Mouse (Mus musculus) liver, embryonic 13.5 days (tissue): ENCODE measurements around the gene Cenps. TPM values are rescaled to one million over a fixed set of nuclear protein-coding genes. Genes with fewer than 3 reads are reported as not detected.
"Not testable (repeated sequence)": the region's sequence is repeated elsewhere in the genome, so short reads cannot be mapped to it uniquely, and the experiment has no call there.

Experiments
- ATAC-seq: fragments of 200-750 bp; cut with Nextera tagmentation; 2 replicates; pipeline ENCODE4 v1.8.0; 2017; ENCODE audit warnings: low read depth, mild to moderate bottlenecking, moderate number of reproducible peaks, moderate library complexity
- DNase-seq: peaks from one replicate; pipeline ENCODE4 v3.0.0; 2022
- H3K27ac ChIP-seq: fragments of 300-500 bp; sonication (generic); 2 replicates; pipeline ENCODE4 v1.5.1; 2015; ENCODE audit warnings: moderate library complexity, mild to moderate bottlenecking, inconsistent platforms
- H3K27me3 ChIP-seq: fragments of 300-500 bp; sonication (generic); 2 replicates; pipeline ENCODE4 v1.6.1; 2015; ENCODE audit warnings: mild to moderate bottlenecking, inconsistent platforms
- H3K36me3 ChIP-seq: fragments of 300-500 bp; sonication (generic); 2 replicates; pipeline ENCODE4 v1.6.1; 2015; ENCODE audit warnings: mild to moderate bottlenecking, inconsistent platforms
- H3K4me1 ChIP-seq: fragments of 300-500 bp; sonication (generic); replicated peaks from 2 replicates; pipeline ENCODE4 v1.6.1; 2015; ENCODE audit warnings: inconsistent platforms
- H3K4me2 ChIP-seq: fragments of 300-500 bp; sonication (generic); 2 replicates; pipeline ENCODE4 v1.6.1; 2015; ENCODE audit warnings: inconsistent platforms, mild to moderate bottlenecking, moderate library complexity
- H3K4me3 ChIP-seq: fragments of 300-500 bp; sonication (generic); replicated peaks from 2 replicates; pipeline ENCODE4 v1.5.1; 2015; ENCODE audit warnings: mild to moderate bottlenecking, inconsistent platforms
- H3K9ac ChIP-seq: fragments of 300-500 bp; sonication (generic); 2 replicates; pipeline ENCODE4 v1.6.1; 2015; ENCODE audit warnings: mild to moderate bottlenecking, inconsistent platforms
- H3K9me3 ChIP-seq: fragments of 300-500 bp; sonication (generic); replicated peaks from 2 replicates; pipeline ENCODE4 v1.6.1; 2016; ENCODE audit warnings: inconsistent platforms
- WGBS: fragments of 180-500 bp; shearing (Covaris S2); methylation state at CpG from one replicate; pipeline ENCODE4 v1.1.7; 2015; ENCODE audit not compliant: insufficient replicate concordance; 5-methylcytosine and 5-hydroxymethylcytosine counted together
- polyA plus RNA-seq: library from polyadenylated mRNA; unstranded; fragments of >200 nt; fragmentation: Nextera tagmentation; extraction: Ambion mirVana; gene quantifications from 2 replicates; pipeline ENCODE4 v1.2.1, GENCODE M21; 2015

Gene Cenps
- polyA plus RNA-seq, 1 experiment from 2014 or later = 20.7 TPM

- Histone ChIP-seq H3K27ac (peak overlapping the region; percentile 81; the same call in 1 of the 2 replicates), H3K9me3 (no peaks in the 10 kb centered on the region), H3K4me1 (peaks cover 21% of the 10 kb centered on the region), H3K36me3 (peaks cover 6% of the 10 kb centered on the region), H3K9ac (peak overlapping the region; percentile 81), H3K4me2 (peak overlapping the region; percentile 89), H3K27me3 (no peaks in the 10 kb centered on the region), H3K4me3 (peak overlapping the region; percentile 73)
- ATAC-seq (no peak), DNase-seq (no peak)
- 71% methylated on average over 18 of the region's 18 CpGs for WGBS
Measured at GRCm38 (mm10) chr4:149136116-149136850, 1.1 kb downstream of the Cenps start.

- Histone ChIP-seq H3K9me3 (no peaks in the 10 kb centered on the region), H3K4me2 (no peak overlapping the region), H3K4me1 (peaks cover 21% of the 10 kb centered on the region), H3K4me3 (no peak overlapping the region), H3K36me3 (peaks cover 20% of the 10 kb centered on the region), H3K9ac (no peak overlapping the region), H3K27ac (peak overlapping the region; percentile 41; the same call in 1 of the 2 replicates), H3K27me3 (no peaks in the 10 kb centered on the region)
- ATAC-seq = no peak
- WGBS = 78% methylated on average over 5 of the region's 5 CpGs
- no peak for DNase-seq
Measured at GRCm38 (mm10) chr4:149133395-149133794, 4.0 kb downstream of the Cenps start.

- WGBS = 77% methylated on average over 21 of the region's 21 CpGs
- no peak overlapping the region for H3K9ac ChIP-seq
- peaks cover 26% of the 10 kb centered on the region for H3K4me1 ChIP-seq
- H3K4me3 ChIP-seq = no peak overlapping the region
- no peak overlapping the region for H3K4me2 ChIP-seq
- H3K27me3 ChIP-seq = no peaks in the 10 kb centered on the region
- no peaks in the 10 kb centered on the region for H3K9me3 ChIP-seq
- DNase-seq (no peak), ATAC-seq (peak; percentile 11; the same call in 1 of the 2 replicates)
- peaks cover 27% of the 10 kb centered on the region for H3K36me3 ChIP-seq
- H3K27ac ChIP-seq = peak overlapping the region; percentile 41
Measured at GRCm38 (mm10) chr4:149131789-149132565, 5.5 kb downstream of the Cenps start.

GRCm38 (mm10) chr4:149131021-149131752, 6.2 kb downstream of the Cenps start:
- Histone ChIP-seq H3K9ac (no peak overlapping the region), H3K27me3 (no peaks in the 10 kb centered on the region), H3K4me1 (peaks cover 21% of the 10 kb centered on the region), H3K9me3 (no peaks in the 10 kb centered on the region), H3K4me2 (no peak overlapping the region), H3K27ac (no peak overlapping the region), H3K36me3 (peaks cover 27% of the 10 kb centered on the region), H3K4me3 (no peak overlapping the region)
- DNase-seq (no peak), ATAC-seq (no peak)
- WGBS = 86% methylated on average over 23 of the region's 23 CpGs

DNA sequence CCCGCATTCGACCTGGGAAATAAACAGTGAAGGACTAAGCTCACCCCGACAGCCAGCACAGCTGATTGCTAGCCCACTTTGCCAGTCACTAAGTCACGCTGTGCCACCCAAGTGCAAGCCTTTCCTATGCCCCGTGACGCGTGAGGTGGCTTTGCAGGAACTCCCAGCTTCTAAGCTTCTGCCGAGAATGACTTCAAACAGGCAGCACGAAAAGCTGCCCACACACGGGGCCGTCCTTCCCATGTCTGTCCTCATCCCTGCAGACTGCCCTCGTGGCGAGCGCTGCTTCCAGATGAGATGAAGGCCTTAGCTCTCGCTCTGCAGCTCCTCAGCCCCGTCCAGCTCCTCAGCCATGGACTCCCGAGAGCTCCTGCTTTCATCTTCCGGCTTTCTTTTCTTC, 9.0 kb downstream of the Cenps start:
- Histone ChIP-seq H3K36me3 (peaks cover 27% of the 10 kb centered on the region), H3K27me3 (no peaks in the 10 kb centered on the region), H3K4me1 (peaks cover 20% of the 10 kb centered on the region), H3K4me3 (no peak overlapping the region), H3K9me3 (no peaks in the 10 kb centered on the region), H3K27ac (no peak overlapping the region), H3K4me2 (no peak overlapping the region), H3K9ac (no peak overlapping the region)
- no peak for ATAC-seq
- no peak for DNase-seq
- WGBS = 81% methylated on average over 18 of the region's 18 CpGs

DNA sequence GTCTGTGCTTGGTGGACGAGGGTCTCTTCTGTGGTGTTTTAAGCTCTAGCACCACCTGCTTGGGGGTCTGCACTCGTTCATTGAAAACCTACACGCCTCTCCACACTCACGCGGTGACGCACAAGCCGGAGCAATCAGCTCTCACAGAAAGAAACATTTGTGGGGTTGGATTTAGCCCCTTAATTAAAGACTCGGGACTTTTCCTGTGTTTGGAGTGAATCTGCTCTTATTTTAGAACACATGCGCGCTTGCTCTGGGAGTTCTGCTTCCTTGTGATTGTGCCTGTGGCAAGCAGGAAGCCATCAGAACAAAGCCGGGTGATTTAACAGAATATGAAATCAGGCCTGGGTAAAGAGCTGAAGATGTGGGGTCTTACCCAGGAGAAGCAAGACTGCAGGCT, 10.8 kb downstream of the Cenps start, which contains the start of gene Cort:
Gene Cort (minus strand): TSS at position 101 of the 400 bp plus-strand sequence.
- no peaks in the 10 kb centered on the region for H3K9me3 ChIP-seq
- no peak for DNase-seq
- WGBS = 79% methylated on average over 11 of the region's 11 CpGs

GRCm38 (mm10) chr4:149126115-149126509, 11.3 kb downstream of the Cenps start:
- no peaks in the 10 kb centered on the region for H3K27me3 ChIP-seq
- no peak overlapping the region for H3K4me3 ChIP-seq
- 82% methylated on average over 6 of the region's 6 CpGs for WGBS
- DNase-seq (no peak), ATAC-seq (peak; percentile 11; the same call in 1 of the 2 replicates)
- H3K4me2 ChIP-seq = no peak overlapping the region
- H3K9me3 ChIP-seq = no peaks in the 10 kb centered on the region
- H3K27ac ChIP-seq = no peak overlapping the region
- peaks cover 14% of the 10 kb centered on the region for H3K4me1 ChIP-seq
- H3K36me3 ChIP-seq = peaks cover 19% of the 10 kb centered on the region
- no peak overlapping the region for H3K9ac ChIP-seq

More for the DNA sequence above, 10.8 kb downstream of the Cenps start, which contains the start of gene Cort:
- Histone ChIP-seq H3K27ac (no peak within 1 kb of the TSS), H3K4me1 (peaks cover 14% of the 10 kb centered on the region), H3K36me3 (peaks cover 25% of the 10 kb centered on the region), H3K4me3 (no peak within 1 kb of the TSS), H3K9ac (no peak within 1 kb of the TSS), H3K27me3 (no peaks in the 10 kb centered on the region), H3K4me2 (no peak within 1 kb of the TSS)
- no peak for ATAC-seq

GRCm38 (mm10) chr4:149125341-149126114, 11.9 kb downstream of the Cenps start:
- WGBS = 48% methylated on average over 11 of the region's 11 CpGs

GRCm38 (mm10) chr4:149123432-149123831, 14.0 kb downstream of the Cenps start:
- Histone ChIP-seq H3K27ac (no peak overlapping the region), H3K9me3 (no peaks in the 10 kb centered on the region), H3K9ac (no peak overlapping the region), H3K36me3 (peaks cover 11% of the 10 kb centered on the region), H3K4me3 (no peak overlapping the region), H3K27me3 (no peaks in the 10 kb centered on the region), H3K4me2 (no peak overlapping the region), H3K4me1 (peaks cover 29% of the 10 kb centered on the region)
- 63% methylated on average over 5 of the region's 5 CpGs for whole genome bisulfite sequencing
- DNase-seq = no peak
- ATAC-seq = no peak

More at GRCm38 (mm10) chr4:149125341-149126114, 11.9 kb downstream of the Cenps start:
- no peak for ATAC-seq
- Histone ChIP-seq H3K9ac (no peak overlapping the region), H3K4me2 (no peak overlapping the region), H3K4me3 (no peak overlapping the region), H3K27me3 (no peaks in the 10 kb centered on the region), H3K9me3 (no peaks in the 10 kb centered on the region), H3K27ac (no peak overlapping the region), H3K4me1 (peaks cover 15% of the 10 kb centered on the region), H3K36me3 (peaks cover 14% of the 10 kb centered on the region)
- DNase-seq = no peak

DNA sequence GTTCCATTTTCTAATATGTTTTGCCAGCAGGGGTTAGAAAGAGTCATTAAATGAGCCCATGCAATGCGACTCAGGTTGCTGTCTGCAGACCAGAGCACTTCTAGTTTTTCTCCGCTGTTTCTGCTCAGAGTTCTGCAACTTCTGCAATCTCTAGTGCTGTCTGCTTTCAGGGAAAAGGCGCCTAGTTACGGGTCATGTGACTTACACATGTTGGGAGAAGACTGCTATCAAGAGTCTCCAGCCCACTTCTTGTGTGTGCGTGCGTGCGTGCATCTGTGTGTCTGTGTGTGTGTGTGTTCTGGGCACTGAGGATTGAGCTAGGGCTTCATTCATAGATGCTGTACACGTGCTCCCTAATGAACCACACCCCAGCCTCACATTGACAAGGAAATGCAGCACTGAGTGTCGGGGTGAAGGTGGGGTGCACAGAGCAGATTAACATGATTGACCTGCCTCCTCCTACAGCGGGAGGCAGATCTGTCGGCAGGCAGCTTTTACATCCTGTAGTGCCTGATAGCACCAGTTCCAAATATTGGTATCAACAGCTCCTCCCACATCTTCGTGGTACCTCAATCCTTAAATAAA, 17.4 kb downstream of the Cenps start:
- not testable (repeated sequence) for H3K27ac ChIP-seq, H3K4me3 ChIP-seq, H3K4me2 ChIP-seq, H3K36me3 ChIP-seq, H3K9ac ChIP-seq, H3K27me3 ChIP-seq, H3K9me3 ChIP-seq, DNase-seq
- peaks cover 21% of the 10 kb centered on the region for H3K4me1 ChIP-seq
- 32% methylated on average over 12 of the region's 12 CpGs for WGBS
- peak; percentile 80 for ATAC-seq
